Mouse (Mus musculus) forebrain, embryonic 12.5 days (tissue): ENCODE measurements around the gene Nr1h4. TPM values are rescaled to one million over a fixed set of nuclear protein-coding genes. Genes with fewer than 3 reads are reported as not detected.

Experiments
- ATAC-seq: fragments of 200-750 bp; cut with Nextera tagmentation; 2 replicates; pipeline ENCODE4 v1.8.0; 2017; ENCODE audit warnings: moderate TSS enrichment; ENCODE audit not compliant: low FRiP score
- H3K27ac ChIP-seq: fragments of 300-500 bp; sonication (generic); 2 replicates; pipeline ENCODE4 v1.5.1; 2016; ENCODE audit warnings: mild to moderate bottlenecking
- H3K27me3 ChIP-seq: fragments of 300-500 bp; sonication (generic); 2 replicates; pipeline ENCODE4 v1.6.1; 2016; ENCODE audit warnings: mild to moderate bottlenecking
- H3K36me3 ChIP-seq: fragments of 300-500 bp; sonication (generic); replicated peaks from 2 replicates; pipeline ENCODE4 v1.6.1; 2016; ENCODE audit warnings: mild to moderate bottlenecking
- H3K4me1 ChIP-seq: fragments of 300-500 bp; sonication (generic); 2 replicates; pipeline ENCODE4 v1.6.1; 2016
- H3K4me2 ChIP-seq: fragments of 300-500 bp; sonication (generic); 2 replicates; pipeline ENCODE4 v1.6.1; 2016; ENCODE audit warnings: mild to moderate bottlenecking, moderate library complexity
- H3K4me3 ChIP-seq: fragments of 300-500 bp; sonication (generic); replicated peaks from 2 replicates; pipeline ENCODE4 v1.5.1; 2016; ENCODE audit warnings: mild to moderate bottlenecking
- H3K9ac ChIP-seq: fragments of 300-500 bp; sonication (generic); 2 replicates; pipeline ENCODE4 v1.6.1; 2016; ENCODE audit warnings: mild to moderate bottlenecking
- H3K9me3 ChIP-seq: fragments of 300-500 bp; sonication (generic); 2 replicates; pipeline ENCODE4 v1.6.1; 2016
- WGBS: fragments of 180-500 bp; shearing (Covaris S2); methylation state at CpG from one replicate; pipeline ENCODE4 v1.1.7; 2016; 5-methylcytosine and 5-hydroxymethylcytosine counted together
- polyA plus RNA-seq: library from polyadenylated mRNA; unstranded; fragments of >200 nt; fragmentation: Nextera tagmentation; extraction: Ambion mirVana; gene quantifications from 2 replicates; pipeline ENCODE4 v1.2.1, GENCODE M21; 2016

The Nr1h4 gene
- polyA plus RNA-seq, 1 experiment from 2014 or later: not detected

DNA sequence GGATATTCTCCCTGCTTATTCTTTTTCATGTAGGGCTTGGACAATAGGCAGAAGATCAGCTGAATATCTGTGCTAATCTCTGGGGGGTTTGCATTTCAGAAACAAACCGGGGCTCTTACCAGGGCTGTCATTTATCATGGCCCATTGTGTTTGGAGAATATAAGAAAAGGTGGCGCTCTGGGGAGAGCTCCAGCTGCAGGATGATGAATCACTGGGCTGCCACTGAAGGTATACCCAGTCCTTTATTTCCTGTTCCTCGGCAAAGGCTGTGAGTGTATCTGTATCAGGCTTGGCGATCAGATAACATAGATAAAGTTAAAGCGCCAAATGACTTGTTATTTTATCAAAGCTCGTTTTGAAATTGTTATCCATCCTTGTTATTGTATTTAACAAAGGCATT, 14.6 kb upstream of the Nr1h4 start:
- WGBS: 73% methylated on average over 6 of the region's 6 CpGs
- no peak overlapping the region for H3K4me3 ChIP-seq
- no peak for ATAC-seq
- no peak overlapping the region for H3K27ac ChIP-seq
- no peak overlapping the region for H3K9ac ChIP-seq
- no peaks in the 10 kb centered on the region for H3K36me3 ChIP-seq
- no peaks in the 10 kb centered on the region for H3K4me1 ChIP-seq
- no peaks in the 10 kb centered on the region for H3K9me3 ChIP-seq
- H3K4me2 ChIP-seq: no peak overlapping the region
- no peaks in the 10 kb centered on the region for H3K27me3 ChIP-seq

DNA sequence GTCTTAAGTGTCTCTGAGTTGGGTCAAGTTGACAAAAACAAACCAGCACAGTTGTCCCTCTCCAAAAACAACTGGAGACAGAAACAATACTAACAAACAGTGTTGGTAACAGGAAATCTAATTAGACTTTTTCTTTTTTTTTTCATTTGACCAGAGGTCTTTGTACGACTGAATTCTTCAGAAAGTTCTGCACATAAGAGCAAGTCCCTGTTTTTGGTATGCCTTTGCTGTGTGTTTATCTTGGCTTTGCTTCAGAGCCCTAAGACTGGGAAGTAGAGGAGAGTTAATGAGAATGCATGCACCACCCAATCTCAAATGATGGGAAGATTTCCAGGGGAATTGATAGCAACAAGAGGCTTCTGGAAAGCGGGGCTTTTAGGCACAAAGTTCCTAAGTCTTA, 13.6 kb upstream of the Nr1h4 start:
- 76% methylated on average over 2 of the region's 2 CpGs for WGBS
- H3K36me3 ChIP-seq: no peaks in the 10 kb centered on the region
- no peak overlapping the region for H3K4me3 ChIP-seq
- no peaks in the 10 kb centered on the region for H3K27me3 ChIP-seq
- no peak overlapping the region for H3K9ac ChIP-seq
- ATAC-seq: no peak
- H3K4me2 ChIP-seq: no peak overlapping the region
- no peaks in the 10 kb centered on the region for H3K4me1 ChIP-seq
- no peak overlapping the region for H3K27ac ChIP-seq
- H3K9me3 ChIP-seq: no peaks in the 10 kb centered on the region

DNA sequence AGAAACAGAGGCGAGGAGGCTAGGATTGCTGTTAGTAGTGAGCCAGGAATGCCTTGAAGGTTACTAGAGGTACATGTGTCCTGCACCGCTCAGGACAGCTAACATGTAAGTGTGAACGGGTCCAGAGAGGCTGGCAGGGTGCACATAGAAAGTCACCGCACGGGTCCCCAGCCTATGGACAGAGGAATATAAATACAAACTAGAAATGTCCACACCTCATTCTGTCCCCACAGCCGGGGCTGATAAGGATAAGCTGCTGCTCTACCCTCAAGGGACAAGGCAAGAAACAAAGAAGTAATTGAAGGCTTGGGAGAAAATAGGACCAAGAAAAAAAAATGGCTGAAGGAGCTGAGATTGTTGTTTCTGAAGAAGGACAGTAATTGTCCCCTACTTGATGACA, 10.5 kb upstream of the Nr1h4 start:
- no peaks in the 10 kb centered on the region for H3K4me1 ChIP-seq
- ATAC-seq: no peak
- no peak overlapping the region for H3K27ac ChIP-seq
- WGBS: 73% methylated on average over 6 of the region's 6 CpGs
- H3K27me3 ChIP-seq: no peaks in the 10 kb centered on the region
- H3K36me3 ChIP-seq: no peaks in the 10 kb centered on the region
- no peak overlapping the region for H3K9ac ChIP-seq
- no peak overlapping the region for H3K4me3 ChIP-seq
- no peak overlapping the region for H3K4me2 ChIP-seq
- no peaks in the 10 kb centered on the region for H3K9me3 ChIP-seq

DNA sequence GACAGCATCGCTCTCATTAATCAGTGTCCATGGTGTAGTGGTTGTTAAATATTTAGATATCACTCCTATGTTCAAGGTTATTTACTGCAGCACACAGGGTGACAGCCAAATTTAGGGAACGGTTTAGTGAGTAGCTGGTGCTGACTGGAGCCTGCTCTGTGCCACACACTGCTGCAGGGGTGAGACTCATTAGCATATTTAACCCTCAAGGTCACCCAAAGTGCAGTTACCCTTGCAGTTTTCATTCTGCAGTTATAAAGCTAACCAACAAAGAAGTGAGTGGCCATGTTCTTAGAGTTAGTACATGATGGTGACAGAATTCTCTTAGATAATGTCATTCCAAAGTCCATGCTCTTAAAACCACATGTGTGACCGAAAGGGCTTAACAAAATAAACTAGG, 8.9 kb upstream of the Nr1h4 start:
- Histone ChIP-seq H3K36me3 (no peaks in the 10 kb centered on the region), H3K4me2 (no peak overlapping the region), H3K4me3 (no peak overlapping the region), H3K9ac (no peak overlapping the region), H3K27me3 (no peaks in the 10 kb centered on the region), H3K9me3 (no peaks in the 10 kb centered on the region), H3K4me1 (no peaks in the 10 kb centered on the region), H3K27ac (no peak overlapping the region)
- WGBS: 84% methylated on average over 3 of the region's 3 CpGs
- no peak for ATAC-seq

DNA sequence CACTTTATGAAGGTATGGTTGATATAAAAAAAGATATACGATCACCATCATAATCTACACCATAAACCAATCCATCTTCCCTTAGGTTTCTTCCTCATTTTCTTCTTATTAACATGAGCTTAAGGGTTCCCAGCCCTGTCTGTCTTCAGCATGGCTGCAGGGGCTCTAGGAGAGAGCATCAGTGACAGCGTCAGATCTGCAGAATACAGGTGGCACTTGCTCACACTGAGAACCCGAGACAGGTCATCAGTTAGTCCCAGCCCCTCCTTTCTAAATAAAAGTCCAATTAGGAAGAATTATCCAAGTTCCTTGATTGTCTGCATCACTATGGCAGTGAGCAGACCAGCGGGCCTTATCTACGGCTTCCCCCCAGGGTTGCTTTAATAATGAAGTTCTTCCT, 934 bp downstream of the Nr1h4 start:
- Histone ChIP-seq H3K9me3 (no peaks in the 10 kb centered on the region), H3K9ac (no peak overlapping the region), H3K4me2 (no peak overlapping the region), H3K4me1 (no peaks in the 10 kb centered on the region), H3K27ac (no peak overlapping the region), H3K36me3 (no peaks in the 10 kb centered on the region), H3K27me3 (no peaks in the 10 kb centered on the region), H3K4me3 (no peak overlapping the region)
- no peak for ATAC-seq
- 74% methylated on average over 5 of the region's 5 CpGs for WGBS

DNA sequence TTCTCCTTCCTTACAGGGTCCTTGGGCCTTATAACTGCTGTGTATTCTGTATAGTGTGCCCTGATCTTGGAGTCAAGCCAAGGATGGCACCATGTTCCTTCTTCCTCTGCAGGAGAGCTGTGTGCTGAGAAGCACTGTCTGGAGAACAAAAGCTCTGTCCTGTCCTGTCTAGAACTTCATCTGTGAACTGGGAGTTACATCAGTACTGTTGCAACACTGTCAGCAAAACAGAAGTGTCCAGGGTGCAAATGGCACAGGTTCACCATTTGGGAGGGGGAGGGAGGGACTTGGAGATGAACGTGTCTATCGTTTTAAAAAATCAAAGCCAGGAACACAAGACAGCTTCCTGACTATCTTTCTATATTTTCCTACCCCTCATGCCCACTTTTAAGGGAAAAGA, 1.4 kb downstream of the Nr1h4 start:
- H3K4me2 ChIP-seq: no peak overlapping the region
- no peak overlapping the region for H3K27ac ChIP-seq
- H3K36me3 ChIP-seq: no peaks in the 10 kb centered on the region
- no peak overlapping the region for H3K9ac ChIP-seq
- ATAC-seq: no peak
- H3K27me3 ChIP-seq: no peaks in the 10 kb centered on the region
- H3K4me3 ChIP-seq: no peak overlapping the region
- 92% methylated on average over 2 of the region's 2 CpGs for WGBS
- H3K9me3 ChIP-seq: no peaks in the 10 kb centered on the region
- no peaks in the 10 kb centered on the region for H3K4me1 ChIP-seq

DNA sequence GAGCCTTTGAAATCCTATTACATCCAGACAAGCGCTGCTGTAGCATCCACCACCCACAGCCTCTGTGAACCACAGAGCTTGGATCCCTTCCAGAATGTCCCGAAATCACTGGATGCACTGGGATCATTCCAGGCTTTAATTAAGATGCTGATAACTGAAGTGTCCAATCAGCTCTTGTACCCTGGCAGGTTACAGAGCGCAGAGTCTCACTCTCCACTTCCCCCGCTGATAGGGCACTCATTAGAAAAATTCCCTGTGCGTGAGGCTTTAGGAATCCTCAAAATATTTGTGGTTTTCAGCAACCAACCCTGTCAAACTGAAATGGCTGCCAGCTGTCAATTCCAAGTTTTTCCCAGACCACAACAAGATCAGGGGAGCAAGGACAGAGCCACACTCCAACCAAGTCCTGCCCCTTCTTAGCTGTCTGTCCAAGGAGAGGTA, 2.2 kb downstream of the Nr1h4 start:
- H3K36me3 ChIP-seq: no peaks in the 10 kb centered on the region
- H3K4me3 ChIP-seq: no peak overlapping the region
- 57% methylated on average over 5 of the region's 5 CpGs for WGBS
- no peaks in the 10 kb centered on the region for H3K4me1 ChIP-seq
- no peak overlapping the region for H3K27ac ChIP-seq
- H3K27me3 ChIP-seq: no peaks in the 10 kb centered on the region
- ATAC-seq: peak; percentile 53; the same call in 1 of the 2 replicates
- no peaks in the 10 kb centered on the region for H3K9me3 ChIP-seq
- no peak overlapping the region for H3K4me2 ChIP-seq
- no peak overlapping the region for H3K9ac ChIP-seq

DNA sequence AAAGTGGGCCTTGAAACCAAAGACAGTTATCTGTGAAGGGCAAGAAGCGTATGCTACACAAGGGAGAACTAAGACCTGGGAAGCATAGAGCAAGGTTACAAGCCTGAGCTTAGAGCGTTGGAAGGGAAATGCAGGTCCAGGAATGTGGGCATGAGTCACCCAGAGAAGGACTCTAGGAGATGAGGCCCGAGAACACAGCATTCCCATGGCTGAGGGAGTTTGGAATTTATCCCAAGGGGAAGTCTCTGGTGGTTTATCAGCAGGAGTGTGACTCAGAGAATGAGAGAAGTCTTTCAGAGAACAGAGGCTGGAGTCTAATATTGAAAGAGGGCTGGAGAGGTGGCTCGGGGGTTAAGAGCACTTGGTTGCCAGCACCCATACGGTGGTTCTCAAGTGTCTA, 6.3 kb downstream of the Nr1h4 start:
- no peak overlapping the region for H3K4me3 ChIP-seq
- no peak for ATAC-seq
- 84% methylated on average over 5 of the region's 5 CpGs for WGBS
- H3K36me3 ChIP-seq: no peaks in the 10 kb centered on the region
- H3K27me3 ChIP-seq: no peaks in the 10 kb centered on the region
- no peak overlapping the region for H3K4me2 ChIP-seq
- no peaks in the 10 kb centered on the region for H3K9me3 ChIP-seq
- H3K4me1 ChIP-seq: no peaks in the 10 kb centered on the region; the same call in 1 of the 2 replicates
- H3K9ac ChIP-seq: no peak overlapping the region
- H3K27ac ChIP-seq: no peak overlapping the region

DNA sequence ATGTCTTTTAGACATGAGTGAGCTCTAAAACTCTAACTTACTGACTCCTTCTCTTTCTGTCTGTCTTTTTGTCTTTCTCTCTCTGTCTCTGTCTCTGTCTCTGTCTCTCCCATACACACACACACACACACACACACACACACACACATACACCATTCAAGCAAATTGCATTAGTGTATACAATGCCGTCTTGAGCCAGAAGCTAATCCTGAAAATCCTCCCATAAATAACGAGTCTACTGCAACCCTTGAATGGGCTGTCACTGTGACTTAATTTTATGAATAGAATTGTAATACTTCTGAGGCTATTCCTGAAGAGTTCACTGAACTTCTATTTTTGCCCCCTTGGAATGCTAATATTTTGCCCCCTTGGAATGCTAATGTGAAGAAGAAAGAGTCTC, 7.6 kb downstream of the Nr1h4 start:
- Histone ChIP-seq H3K27me3 (no peaks in the 10 kb centered on the region), H3K4me2 (no peak overlapping the region), H3K9ac (no peak overlapping the region), H3K9me3 (no peaks in the 10 kb centered on the region), H3K4me1 (no peaks in the 10 kb centered on the region; the same call in 1 of the 2 replicates), H3K4me3 (no peak overlapping the region), H3K36me3 (no peaks in the 10 kb centered on the region), H3K27ac (no peak overlapping the region)
- no peak for ATAC-seq
- 14% methylated on average over 2 of the region's 2 CpGs for WGBS

DNA sequence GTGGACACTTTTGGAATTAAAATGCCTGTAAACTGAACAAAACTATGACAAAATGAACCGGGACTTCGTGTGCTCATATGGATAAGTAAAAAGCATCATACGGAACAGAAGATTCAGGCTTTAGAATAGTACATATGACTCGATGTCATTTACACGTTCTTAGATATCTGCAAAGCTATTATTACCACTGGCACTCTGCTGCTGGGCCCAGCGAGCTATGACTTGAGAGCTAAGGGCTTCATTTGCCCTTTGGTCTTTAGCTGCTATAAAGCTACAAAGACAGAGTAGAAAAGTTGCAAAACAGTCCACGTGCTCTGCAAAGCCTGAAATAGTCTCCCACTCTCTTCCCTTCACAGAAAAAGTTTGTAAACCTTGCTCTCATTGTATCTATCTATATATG, 10.9 kb downstream of the Nr1h4 start:
- H3K27ac ChIP-seq: no peak overlapping the region
- no peak overlapping the region for H3K4me3 ChIP-seq
- ATAC-seq: no peak
- H3K4me1 ChIP-seq: no peaks in the 10 kb centered on the region; the same call in 1 of the 2 replicates
- H3K9me3 ChIP-seq: no peaks in the 10 kb centered on the region
- no peak overlapping the region for H3K4me2 ChIP-seq
- no peak overlapping the region for H3K9ac ChIP-seq
- no peaks in the 10 kb centered on the region for H3K36me3 ChIP-seq
- WGBS: 89% methylated on average over 7 of the region's 7 CpGs
- H3K27me3 ChIP-seq: no peaks in the 10 kb centered on the region

DNA sequence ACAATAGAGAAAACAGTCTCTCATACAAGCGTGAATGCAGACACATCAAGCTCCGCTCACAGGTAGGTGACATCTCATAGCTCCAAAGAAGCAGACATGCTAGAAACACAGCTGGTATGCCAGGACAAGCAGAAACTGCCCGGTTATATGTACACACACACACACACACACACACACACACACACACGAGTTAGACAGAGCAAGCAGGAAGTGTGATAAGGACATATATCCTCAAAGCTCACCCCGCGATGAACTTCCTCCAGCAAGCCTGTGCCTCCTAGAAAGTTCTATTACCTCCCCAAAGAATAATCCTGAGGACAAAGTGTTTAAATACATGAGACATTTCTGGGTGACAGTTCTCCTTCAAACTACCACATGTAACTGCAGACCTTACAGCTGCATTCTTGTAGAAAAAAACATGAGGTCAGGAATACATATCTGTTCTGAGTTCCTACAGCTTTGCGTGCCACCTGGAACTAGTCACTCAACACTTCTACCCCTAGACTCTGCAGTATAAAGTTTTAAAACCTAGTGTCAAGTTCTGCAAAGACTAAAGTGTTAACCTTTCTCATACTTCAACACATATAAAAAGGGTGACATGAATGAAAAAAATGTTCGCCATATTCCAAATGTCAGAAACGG, 11.5 kb downstream of the Nr1h4 start:
- Histone ChIP-seq H3K4me1 (no peaks in the 10 kb centered on the region; the same call in 1 of the 2 replicates), H3K27ac (no peak overlapping the region), H3K4me3 (no peak overlapping the region), H3K9ac (no peak overlapping the region), H3K36me3 (no peaks in the 10 kb centered on the region), H3K27me3 (no peaks in the 10 kb centered on the region), H3K4me2 (no peak overlapping the region), H3K9me3 (no peaks in the 10 kb centered on the region)
- WGBS: 93% methylated on average over 9 of the region's 9 CpGs
- no peak for ATAC-seq

DNA sequence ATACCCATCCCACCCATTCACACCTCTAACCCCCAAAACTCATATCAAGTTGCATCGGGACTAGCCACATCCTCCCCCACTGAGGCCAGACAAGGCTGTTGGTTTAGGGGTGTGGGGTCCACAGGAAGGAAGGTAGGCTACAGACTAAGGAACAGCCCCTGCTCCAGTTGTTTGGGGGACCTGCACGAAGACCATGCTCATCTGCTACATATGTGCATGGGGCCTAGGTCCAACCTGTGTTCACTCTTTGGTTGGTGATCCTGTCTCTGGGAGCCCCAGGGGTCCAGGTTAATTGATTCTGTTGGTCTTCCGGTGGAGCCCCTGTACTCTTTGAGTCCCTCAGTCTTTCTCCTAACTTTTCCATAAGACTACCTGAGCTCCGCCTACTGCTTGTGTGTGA, 13.0 kb downstream of the Nr1h4 start:
- Histone ChIP-seq H3K27me3 (no peaks in the 10 kb centered on the region), H3K9me3 (no peaks in the 10 kb centered on the region), H3K27ac (no peak overlapping the region), H3K4me1 (no peaks in the 10 kb centered on the region), H3K9ac (no peak overlapping the region), H3K4me3 (no peak overlapping the region), H3K36me3 (no peaks in the 10 kb centered on the region), H3K4me2 (no peak overlapping the region)
- 90% methylated on average over 4 of the region's 4 CpGs for WGBS
- ATAC-seq: no peak

DNA sequence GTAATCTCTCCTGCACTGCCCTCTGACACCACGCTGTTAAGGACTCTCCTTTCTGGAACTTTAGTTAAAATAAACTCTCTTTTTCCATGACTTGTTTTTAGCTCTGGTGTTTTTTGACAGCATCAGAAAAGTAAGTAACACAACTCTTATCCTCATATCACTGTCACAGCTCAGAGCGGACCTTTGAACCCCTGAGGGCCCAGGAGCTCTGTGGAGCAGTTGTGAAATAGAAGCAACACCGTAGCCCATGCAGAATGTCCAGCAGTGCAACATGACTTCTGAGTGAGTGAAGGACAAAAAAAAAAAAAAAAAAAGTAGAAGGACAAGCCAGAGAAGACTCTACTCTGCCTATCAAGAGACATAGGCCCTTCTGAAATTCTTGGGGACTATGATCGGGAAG, 14.2 kb downstream of the Nr1h4 start:
- no peaks in the 10 kb centered on the region for H3K27me3 ChIP-seq
- 77% methylated on average over 4 of the region's 4 CpGs for WGBS
- no peaks in the 10 kb centered on the region for H3K4me1 ChIP-seq
- ATAC-seq: no peak
- no peak overlapping the region for H3K9ac ChIP-seq
- no peak overlapping the region for H3K27ac ChIP-seq
- H3K4me2 ChIP-seq: no peak overlapping the region
- H3K9me3 ChIP-seq: no peaks in the 10 kb centered on the region
- H3K36me3 ChIP-seq: no peaks in the 10 kb centered on the region
- H3K4me3 ChIP-seq: no peak overlapping the region
